Mouse (Mus musculus): ENCODE measurements around the gene Dusp6. TPM values are rescaled to one million over a fixed set of nuclear protein-coding genes. Genes with fewer than 3 reads are reported as not detected.

Gene Dusp6
- total RNA-seq, 2 experiments from 2014 or later: 16.2 to 21.7 TPM

GRCm38 (mm10) chr10:99309617-99310016, 46.6 kb downstream of the Dusp6 start:
- intact Hi-C loops (cut with DNase I): no loop called here
- no peak for DNase-seq

GRCm38 (mm10) chr10:99310204-99310603, 47.2 kb downstream of the Dusp6 start:
- no peak for DNase-seq

DNA sequence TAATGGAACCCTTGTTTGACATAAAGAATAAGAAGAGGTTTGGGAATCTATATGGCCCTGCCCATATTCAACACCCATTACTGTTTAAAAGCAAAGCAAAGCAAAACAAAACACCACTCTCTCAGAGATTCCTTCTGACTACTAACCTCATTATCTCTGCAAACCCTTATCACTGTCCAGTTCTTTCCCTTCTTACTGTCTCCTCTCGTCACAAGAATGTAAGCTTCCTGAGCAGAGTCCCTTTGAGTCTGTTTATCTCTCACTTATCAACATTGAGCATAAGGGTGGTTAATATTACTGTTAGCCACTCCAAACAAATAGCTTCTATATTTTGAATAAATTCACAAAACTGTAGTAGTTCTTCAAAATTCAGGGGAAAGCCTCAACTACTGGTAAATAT, 48.9 kb downstream of the Dusp6 start:
- no peak for DNase-seq
- intact Hi-C loops (cut with DNase I): no loop called here

More at GRCm38 (mm10) chr10:99310204-99310603, 47.2 kb downstream of the Dusp6 start:
- intact Hi-C loops (cut with DNase I): no loop called here

DNA sequence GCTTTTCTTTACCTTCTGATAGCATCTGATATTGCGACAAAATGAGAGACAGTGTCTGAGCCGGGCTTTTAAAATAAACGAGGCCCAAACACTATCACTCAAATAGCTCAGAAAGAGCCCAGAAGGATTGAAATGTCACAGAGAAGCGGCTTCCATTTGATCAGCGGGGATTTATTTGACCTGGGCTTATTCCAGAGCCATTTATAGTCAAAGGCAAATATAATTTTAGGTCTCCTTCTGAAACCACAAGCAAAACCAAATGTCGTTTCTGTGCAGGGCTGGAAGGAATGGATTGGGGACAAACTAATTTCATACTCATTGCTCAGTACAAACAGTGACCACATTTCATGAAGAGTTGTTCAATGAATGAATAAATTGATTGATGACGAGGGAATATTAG, 51.3 kb downstream of the Dusp6 start:
- intact Hi-C loops (cut with DNase I): no loop called here
- no peak for DNase-seq

DNA sequence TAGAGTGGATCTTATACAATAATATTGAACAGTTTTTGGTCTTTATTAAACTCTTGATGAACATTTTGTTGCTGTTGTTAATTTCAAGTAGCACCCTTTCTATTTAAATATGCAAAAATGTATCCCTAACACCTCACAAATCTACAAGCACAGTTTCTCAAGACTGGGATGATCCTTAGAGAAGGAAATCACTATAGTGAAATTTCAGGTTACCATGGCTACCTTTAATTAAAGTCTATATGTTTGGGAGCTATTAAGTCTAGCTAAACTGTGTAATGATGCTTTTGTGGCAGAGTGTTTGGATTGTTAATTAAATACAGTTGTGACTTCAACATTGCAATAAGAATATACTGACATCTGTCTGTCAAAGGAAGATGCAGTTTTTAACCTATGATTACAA, 54.0 kb downstream of the Dusp6 start:
- intact Hi-C loops (cut with DNase I): loop anchor here (5.0 kb wide), 1 partner anchor 45 kb away; no protein-coding TSS in a partner anchor
- DNase-seq: no peak

Other genes with a start within 250 kb of the Dusp6 start
- 1 to 10 TPM; 4.9 to 7.2 TPM for gene Poc1b, start 156.2 kb upstream of the Dusp6 start, total RNA-seq (2021)
- 1 to 10 TPM; 3.1 to 3.4 TPM for gene Galnt4, start 155.1 kb upstream of the Dusp6 start, total RNA-seq (2021)
- gene Phxr2, start 136.9 kb upstream of the Dusp6 start, total RNA-seq (2021): not detected

Data from heart, postnatal 36 days (tissue).